Mouse (Mus musculus) frontal cortex, postnatal 14 days (tissue): ENCODE measurements around the gene Usp28.
A peak's percentile ranks its signal among the peaks of the same experiment; 100 is the strongest.

Source experiments
- DNase-seq, 2 experiments: peaks; one replicate each; pipeline ENCODE4 v3.0.0; 2022; ENCODE audit warnings: low spot score in 2 of 2

The Usp28 gene

DNA sequence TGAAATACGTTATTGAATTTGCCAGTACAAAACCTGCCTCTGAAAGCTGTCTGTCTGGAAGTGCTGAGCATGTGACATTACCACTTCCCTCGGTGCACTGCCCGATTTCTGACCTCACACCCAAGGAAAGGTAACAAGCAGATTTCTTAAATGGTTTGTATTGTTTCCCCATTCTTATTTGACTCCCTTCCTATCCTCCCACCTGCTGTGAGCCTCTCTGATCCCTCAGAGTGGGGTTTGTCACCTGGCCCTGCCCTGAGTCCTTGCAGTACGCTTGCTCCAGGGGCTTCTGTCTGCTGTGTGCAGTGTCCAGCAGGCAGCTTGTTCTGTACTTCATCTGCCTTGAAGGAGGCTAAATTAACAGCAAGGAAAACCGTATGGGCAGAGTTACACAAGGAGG is 38.8 kb downstream of the Usp28 start:
- no peak for DNase-seq

DNA sequence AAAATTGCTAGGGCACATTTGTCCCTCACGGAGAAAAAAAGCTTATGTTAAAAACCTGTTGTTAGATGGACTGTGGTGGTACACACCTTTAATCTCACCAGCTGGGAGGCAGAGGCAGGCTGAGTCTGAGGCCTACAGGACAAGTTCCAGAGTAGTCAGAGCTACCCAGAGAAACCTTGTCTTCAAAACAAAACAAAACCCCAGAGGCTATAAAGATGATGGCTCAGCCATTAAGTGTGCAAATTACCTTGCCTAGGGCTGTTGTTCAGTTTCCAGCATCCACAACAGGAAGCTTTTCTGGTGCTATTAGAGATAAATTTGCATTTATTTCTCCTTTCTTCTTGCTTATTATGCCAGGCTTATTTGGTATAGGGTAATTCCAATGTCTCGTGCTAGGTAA is 39.4 kb downstream of the Usp28 start:
- DNase-seq, result no peak

DNA sequence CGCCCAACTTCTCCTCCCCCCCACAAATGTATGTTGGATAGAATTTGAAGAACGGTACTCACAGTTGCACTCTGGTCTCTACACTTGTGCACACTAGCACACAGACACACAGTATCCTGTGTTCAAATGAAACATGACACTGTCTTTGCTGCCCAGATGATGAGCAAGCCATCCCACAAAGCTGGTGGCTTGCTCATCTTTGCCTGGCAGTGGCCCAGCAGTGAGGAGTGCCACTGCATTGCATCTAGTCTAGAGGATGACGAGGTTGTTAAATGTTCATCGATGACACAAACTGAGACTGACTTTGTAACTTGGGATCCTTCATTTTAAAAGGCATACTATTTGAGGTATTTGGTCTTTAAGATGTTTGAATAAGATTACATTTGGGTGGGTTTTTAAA is 49.6 kb downstream of the Usp28 start:
- no peak for DNase-seq

DNA sequence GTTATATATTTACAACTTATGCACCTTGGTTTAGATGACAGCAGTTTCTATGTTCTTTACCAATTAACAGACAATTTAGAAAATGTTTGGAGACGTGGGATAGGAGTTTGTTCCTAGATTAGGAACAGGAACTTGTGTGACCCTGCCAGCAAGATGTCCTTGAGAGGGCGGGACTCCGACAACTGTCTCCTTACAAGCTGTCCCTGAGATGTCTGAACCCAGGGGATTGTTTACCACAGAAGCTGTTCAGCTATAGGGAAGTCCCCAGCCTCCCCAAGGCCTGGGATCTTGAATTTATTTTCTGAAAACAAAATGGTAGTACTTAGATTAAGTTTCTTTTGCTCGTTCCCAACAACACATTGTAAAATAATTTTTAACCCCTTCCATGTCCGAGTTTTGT is 65.7 kb downstream of the Usp28 start:
- no peak for DNase-seq

DNA sequence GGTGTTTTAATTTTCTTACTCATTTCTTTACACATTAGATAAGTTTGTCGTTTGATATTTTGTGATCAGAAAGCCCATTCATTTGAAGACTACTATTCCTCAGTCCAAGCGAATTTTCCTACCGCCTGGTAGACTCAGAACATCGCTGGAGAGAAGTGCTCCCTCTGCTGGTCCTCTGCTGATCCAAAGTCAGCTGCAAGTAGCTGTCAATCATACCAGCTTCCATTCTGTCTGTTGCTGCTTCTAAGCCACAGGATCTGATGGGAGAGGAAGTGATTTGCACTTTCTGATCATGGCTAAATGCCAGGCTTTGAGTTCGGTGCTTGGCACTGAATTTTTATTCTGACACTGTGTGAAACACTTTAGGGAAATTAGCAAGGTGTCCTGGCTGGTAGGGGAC is 66.2 kb downstream of the Usp28 start:
- peak in 1 of 2 experiments; percentile 44 for DNase-seq

DNA sequence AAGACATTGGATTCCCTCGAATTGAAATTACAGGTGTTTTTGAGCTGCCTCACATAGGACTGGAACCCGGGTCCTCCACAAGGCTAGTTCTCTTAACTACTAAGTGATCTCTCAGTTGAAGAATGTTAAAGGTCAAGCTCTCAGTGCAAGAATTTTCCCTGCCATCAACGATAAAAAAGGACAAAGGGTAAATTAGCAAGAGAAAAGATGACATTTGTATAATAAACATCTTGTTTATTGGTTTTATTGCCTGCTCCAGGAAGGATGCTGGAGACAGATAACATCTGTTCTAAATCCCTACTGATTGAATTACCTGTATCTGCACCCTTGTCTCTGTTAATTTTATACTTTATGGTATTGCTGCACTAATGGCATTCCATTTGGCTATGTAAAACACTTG is 68.9 kb downstream of the Usp28 start:
- no peak for DNase-seq

DNA sequence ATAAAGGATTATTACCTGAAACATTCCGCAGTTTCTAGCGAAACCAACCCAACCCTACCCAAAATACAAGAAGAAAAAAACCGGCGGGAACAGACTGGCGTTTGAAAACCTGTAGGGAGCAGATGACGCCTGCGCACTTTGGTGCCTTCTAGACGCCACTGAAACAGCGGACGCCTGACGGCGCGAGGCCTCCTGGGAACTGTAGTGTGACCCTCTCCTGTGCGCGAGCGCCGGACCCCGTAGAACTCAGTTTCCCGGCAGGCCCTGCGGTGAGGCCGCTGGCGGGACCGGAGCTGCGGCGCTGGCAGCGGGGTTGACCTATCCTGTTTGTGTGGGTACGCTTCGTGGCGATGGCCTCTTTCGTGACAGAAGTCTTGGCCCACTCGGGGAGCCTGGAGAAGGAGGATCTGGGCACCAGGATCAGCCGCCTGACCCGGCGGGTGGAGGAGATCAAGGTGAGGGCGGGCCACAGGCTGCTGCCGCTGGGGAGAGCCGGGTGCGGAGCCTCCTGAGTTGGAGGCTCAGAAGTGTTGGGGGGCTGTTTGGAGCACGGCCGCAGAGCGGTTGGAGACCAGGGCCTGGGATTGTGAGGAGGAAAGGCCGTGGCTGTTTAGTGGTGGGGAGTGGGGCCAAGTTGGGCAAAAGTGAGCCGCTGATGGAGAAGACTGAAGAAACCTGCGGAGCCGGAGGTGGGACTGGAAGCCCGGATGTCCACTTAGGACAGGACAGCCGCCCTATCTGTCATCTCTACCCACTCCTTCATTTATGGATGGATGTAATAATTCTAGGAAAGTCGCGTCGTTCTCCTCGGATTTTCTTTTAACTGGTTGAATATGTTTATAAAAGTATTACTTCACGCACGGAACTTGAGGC is 70.4 kb downstream of the Usp28 start, which contains the start of gene Zw10:
Gene Zw10 (plus strand): TSS at position 281 of the 873 bp plus-strand sequence.
- peak; percentile 87 to 91 for DNase-seq

DNA sequence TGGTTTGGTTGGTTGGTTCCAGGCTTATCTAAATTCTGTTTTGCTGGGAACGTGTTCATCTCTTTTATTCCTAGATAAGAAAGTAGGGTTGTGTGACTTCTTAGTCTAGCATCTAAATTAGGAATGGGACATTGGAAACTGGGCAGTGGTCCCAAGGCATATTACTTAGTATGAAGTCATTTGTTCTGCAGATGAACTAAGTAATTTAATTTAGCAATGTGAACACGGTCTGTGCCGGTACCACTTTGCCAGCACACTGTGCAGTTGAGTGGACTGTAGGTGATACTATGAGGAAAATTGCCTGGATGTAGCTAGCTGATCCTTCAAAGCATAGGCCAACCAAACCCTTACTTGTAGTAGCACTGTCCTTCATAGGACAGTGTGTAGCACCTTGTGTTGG is 91.7 kb downstream of the Usp28 start:
- DNase-seq, result no peak

DNA sequence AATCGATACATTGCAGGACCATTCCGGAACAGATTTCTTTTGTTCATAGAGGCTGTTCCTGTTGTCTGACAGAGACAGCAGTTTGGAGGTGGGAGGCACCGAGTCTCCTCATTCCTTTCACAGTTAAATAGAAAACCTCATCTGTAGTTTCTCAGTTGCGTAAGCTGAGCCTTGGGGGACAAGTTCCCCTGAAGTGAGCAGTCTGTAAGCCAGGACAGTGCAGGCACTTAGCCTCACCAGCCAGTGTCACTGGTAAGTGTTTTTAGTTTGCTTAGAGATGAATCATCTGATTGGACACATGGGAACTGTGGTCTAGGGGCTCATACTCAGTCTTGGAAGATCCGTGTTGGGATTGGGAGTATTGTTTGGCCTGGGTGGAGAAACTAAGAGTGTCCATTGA is 95.9 kb downstream of the Usp28 start, which contains the start of gene Tmprss5:
Gene Tmprss5 (plus strand): TSS at position 154 of the 400 bp plus-strand sequence.
- DNase-seq, result no peak

DNA sequence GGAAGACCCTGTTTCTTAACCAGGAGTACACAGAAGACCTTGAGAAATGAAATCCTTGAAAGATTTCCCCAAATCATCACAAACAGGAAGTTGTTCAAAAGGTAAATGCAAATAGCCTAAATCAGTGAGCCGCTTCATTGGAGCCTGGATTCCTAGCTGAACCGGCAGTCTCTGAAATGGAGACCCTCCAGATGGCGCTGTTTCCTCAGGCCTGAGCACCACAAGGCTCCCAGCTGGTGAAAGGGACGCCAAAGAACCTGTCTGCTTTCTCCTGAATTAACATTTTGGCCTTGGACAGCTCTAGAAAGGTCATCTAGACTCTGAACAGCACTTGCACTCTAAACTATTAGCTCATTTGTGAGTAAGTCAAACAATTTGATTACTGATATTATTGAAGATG is 96.4 kb downstream of the Usp28 start:
- peak; percentile 35 to 74 for DNase-seq

DNA sequence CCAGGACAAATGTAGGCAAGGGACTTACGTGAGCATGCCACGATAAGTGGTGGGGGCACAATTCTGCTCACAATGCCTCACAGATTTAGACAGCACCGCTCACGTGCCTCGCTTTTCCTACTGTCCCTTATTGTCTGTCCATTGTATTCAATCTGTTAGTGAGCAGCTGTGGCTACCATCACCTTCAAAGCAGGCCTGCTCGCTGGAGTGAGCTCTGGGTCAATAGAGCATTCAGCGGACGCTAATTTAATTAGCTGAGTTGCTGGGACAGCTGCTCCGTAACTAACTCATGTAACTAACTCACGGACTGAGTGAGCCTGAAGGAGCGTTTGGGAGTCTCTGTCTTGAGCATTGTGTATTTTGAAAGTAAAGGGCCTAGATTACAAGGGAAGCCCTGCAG is 102.1 kb downstream of the Usp28 start:
- DNase-seq, result no peak
